Mouse (Mus musculus) liver, embryonic 14.5 days (tissue): ENCODE results near the gene Upp2.

Experiments used
- CTCF ChIP-seq: IDR thresholded peaks from 2 replicates; pipeline ENCODE4 v1.5.1; 2016; ENCODE audit warnings: antibody characterized with exemption, low read depth, control low read depth
- EP300 ChIP-seq: IDR thresholded peaks from 2 replicates; pipeline ENCODE4 v1.6.1; 2016; ENCODE audit warnings: antibody characterized with exemption, low read depth

DNA sequence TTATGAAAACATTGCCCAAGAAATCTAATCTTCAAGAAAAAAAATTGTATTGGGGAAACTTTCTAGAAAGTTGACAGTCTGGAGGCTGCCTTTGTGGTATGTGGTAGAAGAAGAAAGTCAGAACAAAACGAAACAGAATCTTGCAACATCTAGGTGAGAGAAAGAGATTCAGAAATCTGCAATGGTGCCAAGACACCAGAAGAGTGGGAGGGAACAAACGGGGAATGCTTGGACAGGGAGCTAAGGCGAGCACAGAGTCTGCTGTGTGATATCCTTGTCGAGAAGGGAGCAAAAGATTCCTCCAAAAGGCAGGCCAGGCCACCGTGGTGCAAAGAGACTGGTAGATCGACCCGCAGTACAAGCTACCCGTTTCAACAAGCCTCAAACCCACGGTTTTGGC, 232.0 kb downstream of the Upp2 start:
- TF ChIP-seq CTCF (no peak), EP300 (no peak)
